22 mouse cellular contexts compared by ENCODE assay signal in the genomic region with DNA sequence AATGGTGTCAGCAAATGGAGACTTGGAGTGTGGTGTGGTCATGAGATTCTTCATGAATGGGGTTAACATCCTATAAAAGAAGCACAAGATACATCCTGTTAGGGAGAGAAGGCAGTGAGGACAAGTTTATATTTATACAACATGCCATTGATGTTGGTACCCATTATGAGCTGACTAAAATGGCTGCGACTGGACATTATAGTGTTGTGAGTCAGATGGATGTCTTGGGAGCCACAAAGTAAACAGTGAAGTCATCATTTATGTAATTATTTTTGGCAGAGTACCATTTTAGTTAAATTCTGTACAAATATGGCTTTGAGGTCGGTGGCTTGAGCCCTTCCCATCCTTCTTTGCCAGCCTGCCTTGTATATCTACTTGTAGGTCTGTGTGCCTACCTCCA. TPM values are rescaled to one million over a fixed set of nuclear protein-coding genes. Genes with fewer than 3 reads are reported as not detected.
"Had no signal": no experiment of that assay in that cellular context is flagged by ENCODE, and none has a peak within 500 bp of the region (broad histone marks: within the 10 kb centered on the region; RNA-seq: fewer than 3 reads in every experiment).

No protein-coding gene starts in this region.

- H3K27ac ChIP-seq: limb, embryonic 12.5 days; limb, embryonic 15.5 days; liver, embryonic 14.5 days; midbrain, embryonic 10.5 days; midbrain, embryonic 13.5 days; neural tube, embryonic 13.5 days had no signal

- H3K9ac ChIP-seq: limb, embryonic 12.5 days; limb, embryonic 15.5 days; liver, embryonic 14.5 days; liver, postnatal 0 days; midbrain, embryonic 13.5 days; neural tube, embryonic 13.5 days had no signal

- ATAC-seq: intestine, embryonic 16.5 days; liver, postnatal 0 days; midbrain, embryonic 13.5 days; midbrain, embryonic 16.5 days had no signal

- H3K36me3 ChIP-seq: limb, embryonic 12.5 days; limb, embryonic 15.5 days; midbrain, embryonic 10.5 days; midbrain, embryonic 13.5 days; neural tube, embryonic 13.5 days had no signal

- DNase-seq: kidney, adult 18-20 months; kidney, adult 9 months; kidney, postnatal 14 days; kidney, postnatal 4 days; left cerebral cortex, postnatal 4 days; liver, postnatal 0 days; retina, postnatal 1 day; thymus, adult 18-20 months; thymus, postnatal 36 days had no signal

- H3K4me3 ChIP-seq: limb, embryonic 12.5 days; limb, embryonic 15.5 days; megakaryocyte, embryonic 14.5 days; midbrain, embryonic 10.5 days; midbrain, embryonic 13.5 days; myocyte; neural tube, embryonic 13.5 days had no signal

- H3K4me1 ChIP-seq: limb, embryonic 12.5 days; limb, embryonic 15.5 days; megakaryocyte, embryonic 14.5 days had no signal

- H3K4me2 ChIP-seq: limb, embryonic 12.5 days; limb, embryonic 15.5 days; liver, embryonic 11.5 days; midbrain, embryonic 13.5 days; neural tube, embryonic 13.5 days had no signal

- H3K27me3 ChIP-seq: limb, embryonic 12.5 days; limb, embryonic 15.5 days; megakaryocyte, embryonic 14.5 days; midbrain, embryonic 13.5 days; neural tube, embryonic 13.5 days had no signal

- H3K9me3 ChIP-seq: limb, embryonic 12.5 days; limb, embryonic 15.5 days; midbrain, embryonic 10.5 days; midbrain, embryonic 13.5 days; neural tube, embryonic 13.5 days had no signal

RNA-seq across cellular contexts. Expression of gene Sema6d, which starts 31.8 kb away (rescaled TPM):
- total RNA-seq: monocyte, adult 5-6 weeks; neutrophil, adult 5-6 weeks had no signal
